Mouse (Mus musculus) heart, adult 8-10 months (tissue): ENCODE results near the gene Slc36a2. TPM values are rescaled to one million over a fixed set of nuclear protein-coding genes. Genes with fewer than 3 reads are reported as not detected.
A peak's percentile ranks its signal among the peaks of the same experiment; 100 is the strongest.

Experiments used
- DNase-seq: peaks from one replicate; pipeline ENCODE4 v3.0.0; 2022; ENCODE audit warnings: low spot score
- total RNA-seq, 4 experiments: library from RNA; stranded (reverse); gene quantifications; 2 replicates each; pipeline ENCODE4 v1.2.4; 2022

Slc36a2 gene
- 10 to 100 TPM in 3 of 4 experiments, 1 to 10 TPM in 1; 10.0 to 14.0 (median 12.0) TPM for total RNA-seq

DNA sequence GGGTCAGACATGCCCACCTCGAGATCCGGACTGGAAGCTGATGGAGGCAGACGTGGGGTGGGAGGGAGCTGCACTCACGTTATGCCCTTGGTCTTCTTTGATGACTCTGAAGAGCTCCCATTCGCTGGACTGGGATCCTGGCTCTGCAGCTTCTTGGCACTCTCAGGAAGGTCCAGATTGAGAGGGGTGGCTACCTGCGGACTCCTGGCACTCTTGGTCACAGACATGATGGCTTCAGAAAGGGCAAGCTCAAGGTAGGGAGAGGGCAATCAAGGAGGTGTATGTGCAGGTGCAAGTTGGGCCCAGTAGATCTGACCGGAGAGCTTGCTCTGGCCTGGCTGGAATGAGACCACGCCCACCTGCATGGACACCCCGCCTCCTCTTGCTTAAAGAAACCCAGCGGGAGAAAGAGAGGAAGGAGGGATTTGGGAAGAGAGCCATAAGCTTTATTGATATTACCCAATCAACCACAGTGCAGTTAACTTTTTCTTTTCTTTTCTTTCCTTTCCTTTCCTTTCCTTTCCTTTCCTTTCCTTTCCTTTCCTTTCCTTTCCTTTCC is at the start of gene Slc36a2:
Gene Slc36a2 (minus strand): TSS at position 345 of the 559 bp plus-strand sequence.
- no peak for DNase-seq

DNA sequence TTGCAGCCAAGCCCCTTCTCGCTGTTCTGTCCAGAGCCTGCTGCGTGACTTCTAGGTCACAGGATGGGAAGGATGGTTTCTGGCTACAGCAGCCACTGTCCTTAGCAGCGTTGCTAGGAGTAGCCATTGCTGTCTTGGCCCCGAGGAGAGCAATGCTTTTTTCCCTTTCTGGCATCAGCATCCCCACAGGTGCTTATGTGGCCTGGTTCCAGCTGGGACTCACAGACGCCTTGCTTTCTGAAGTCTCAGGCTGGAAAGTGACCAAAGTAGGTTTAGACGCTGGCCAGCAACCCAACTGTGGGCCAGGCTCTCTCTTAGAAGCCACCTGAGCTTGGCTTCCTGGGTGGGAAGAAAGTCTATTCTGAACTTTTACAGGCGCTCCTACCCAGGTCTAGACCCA is 49.4 kb upstream of the Slc36a2 start:
- DNase-seq = no peak

GRCm38 (mm10) chr11:55231034-55231433 is 46.2 kb upstream of the Slc36a2 start:
- DNase-seq = no peak

- no peak for DNase-seq
These were observed 36.4 kb upstream of the Slc36a2 start for GRCm38 (mm10) chr11:55221306-55221705.

GRCm38 (mm10) chr11:55218473-55218872 is 33.6 kb upstream of the Slc36a2 start:
- no peak for DNase-seq

GRCm38 (mm10) chr11:55217880-55218279 is 33.0 kb upstream of the Slc36a2 start:
- DNase-seq = no peak

GRCm38 (mm10) chr11:55217418-55217817 is 32.5 kb upstream of the Slc36a2 start:
- DNase-seq = no peak

DNA sequence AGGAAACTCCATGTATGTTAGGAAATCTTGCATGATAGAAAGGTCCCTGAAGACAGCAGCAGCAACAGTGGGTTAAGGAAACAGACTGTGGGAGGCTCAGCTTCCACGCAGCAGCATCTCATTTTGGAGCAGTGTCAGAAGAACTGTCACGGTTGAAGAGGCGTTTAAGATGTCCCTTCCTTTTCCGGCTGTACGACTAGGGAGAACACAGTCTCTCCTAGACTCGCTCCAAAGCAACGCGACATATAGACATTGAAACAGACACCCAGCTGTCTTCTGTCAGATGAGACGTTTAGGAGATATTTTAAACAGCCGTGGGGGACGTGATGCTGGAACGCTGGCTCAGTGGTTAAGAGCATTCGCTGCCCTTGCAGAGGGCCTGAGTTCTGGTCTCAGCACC is 32.0 kb upstream of the Slc36a2 start:
- no peak for DNase-seq

DNA sequence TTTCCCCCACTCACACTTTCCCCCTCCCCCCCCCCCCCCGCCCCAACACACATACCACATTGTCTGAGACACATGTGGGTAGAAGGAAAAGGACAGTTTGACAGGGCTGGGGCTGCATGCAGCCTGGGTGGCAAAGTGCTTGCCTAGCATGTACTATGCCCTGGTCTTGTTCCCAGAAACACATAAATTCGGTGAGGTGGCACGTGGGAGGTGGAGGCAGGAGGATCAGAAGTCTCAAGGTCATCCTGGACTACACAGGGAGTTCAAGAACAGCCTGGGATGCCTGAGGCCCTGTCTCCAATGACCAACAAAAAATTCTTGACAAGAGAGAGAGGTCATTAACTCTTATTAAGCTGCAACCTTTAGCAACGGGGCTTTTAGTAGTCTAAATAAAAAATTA is 31.2 kb upstream of the Slc36a2 start:
- DNase-seq = no peak

- peak; percentile 30 for DNase-seq
These were observed 30.1 kb upstream of the Slc36a2 start for GRCm38 (mm10) chr11:55214978-55215377.

DNA sequence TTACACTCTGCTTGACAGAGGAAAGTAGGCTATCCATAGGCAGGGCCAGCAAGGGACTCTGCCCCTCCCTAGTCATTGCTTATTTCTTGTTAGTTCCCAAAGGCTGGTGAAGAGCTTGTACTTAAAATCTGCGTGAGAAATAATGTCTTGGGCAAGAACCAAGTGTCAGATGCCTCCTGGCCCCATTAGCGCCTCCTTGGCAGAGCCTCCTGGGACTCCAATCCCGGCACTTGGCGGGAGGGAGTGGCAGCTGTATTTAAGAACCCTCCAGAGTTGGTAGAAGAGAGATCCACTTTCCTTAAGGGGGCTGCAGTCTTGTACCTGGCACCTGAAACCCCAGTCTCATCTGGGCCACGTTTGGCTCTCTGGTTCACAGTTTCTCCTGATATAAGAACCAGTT is 29.3 kb upstream of the Slc36a2 start:
- no peak for DNase-seq

DNA sequence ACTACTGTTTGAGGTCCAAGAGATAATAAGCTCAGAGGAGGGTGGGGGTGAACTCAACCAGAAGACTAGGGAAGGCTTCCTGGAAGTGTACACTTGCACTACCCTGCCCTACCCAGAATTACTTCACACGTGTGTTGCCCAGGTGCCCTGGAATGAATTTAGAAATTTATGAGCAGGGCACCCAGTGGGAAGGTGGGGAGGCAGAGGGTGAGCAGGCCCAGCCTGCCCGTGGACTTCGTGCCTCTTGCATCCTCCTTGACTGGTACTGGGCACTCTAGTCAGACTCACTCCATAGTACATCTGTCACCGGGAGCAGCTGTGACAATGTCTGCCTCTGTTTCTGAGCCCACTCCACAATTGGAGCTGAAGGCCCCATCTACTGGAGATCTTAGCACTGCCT is 28.6 kb upstream of the Slc36a2 start:
- no peak for DNase-seq

DNA sequence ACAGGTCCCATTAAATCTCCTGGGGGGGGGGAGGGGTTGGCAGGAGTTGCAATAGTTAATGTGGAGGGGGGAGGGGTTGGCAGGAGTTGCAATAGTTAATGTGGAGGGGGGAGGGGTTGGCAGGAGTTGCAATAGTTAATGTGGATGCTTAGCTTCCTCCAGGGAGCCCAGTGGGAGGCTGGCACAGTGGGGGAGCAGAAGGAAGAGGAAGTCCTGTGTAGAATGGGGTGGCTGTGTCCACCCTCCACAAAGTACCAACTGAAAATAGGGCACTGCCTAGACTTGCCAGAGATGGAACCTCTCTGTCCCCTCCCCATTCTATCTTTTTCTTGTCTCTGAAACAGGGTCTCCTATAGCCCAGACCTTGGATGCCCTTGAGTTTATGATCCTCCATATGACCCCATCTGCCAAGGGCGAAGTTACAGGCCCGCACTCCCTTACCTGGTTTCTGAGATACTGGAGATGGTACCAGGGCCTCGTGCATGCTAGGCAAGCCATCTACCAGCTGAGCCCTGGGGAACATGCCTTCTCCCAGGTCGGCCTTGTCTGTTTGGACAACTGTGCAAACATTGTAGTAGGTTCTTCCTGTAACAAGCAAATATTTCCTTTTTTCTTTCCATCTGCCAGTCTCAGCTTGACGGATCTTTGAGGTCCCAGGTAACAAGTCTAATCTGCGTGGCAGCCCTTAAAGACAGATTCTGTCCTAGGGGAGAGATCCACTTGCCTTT is 24.9 kb upstream of the Slc36a2 start:
- DNase-seq = no peak

DNA sequence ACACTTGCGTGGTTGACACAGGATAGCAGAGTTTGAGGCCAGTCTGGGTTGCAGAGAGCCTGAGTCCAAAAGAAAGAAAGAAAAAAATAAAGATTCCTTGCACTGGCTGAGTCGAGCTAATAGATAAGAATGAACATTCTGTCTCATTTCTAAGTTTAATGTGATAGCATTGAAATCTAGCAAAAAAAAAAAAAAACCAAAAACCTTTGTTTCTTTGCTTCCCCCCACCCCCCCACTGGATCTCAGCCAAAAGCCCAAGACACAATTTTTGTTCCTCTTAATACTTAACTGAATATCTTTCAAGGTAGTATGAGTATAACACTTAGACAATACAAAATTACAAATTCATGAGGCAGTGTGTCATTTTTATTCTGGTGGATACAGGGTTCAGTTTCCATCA is 24.2 kb upstream of the Slc36a2 start:
- no peak for DNase-seq

- no peak for DNase-seq
These were observed 23.3 kb upstream of the Slc36a2 start for GRCm38 (mm10) chr11:55208001-55208690.

DNA sequence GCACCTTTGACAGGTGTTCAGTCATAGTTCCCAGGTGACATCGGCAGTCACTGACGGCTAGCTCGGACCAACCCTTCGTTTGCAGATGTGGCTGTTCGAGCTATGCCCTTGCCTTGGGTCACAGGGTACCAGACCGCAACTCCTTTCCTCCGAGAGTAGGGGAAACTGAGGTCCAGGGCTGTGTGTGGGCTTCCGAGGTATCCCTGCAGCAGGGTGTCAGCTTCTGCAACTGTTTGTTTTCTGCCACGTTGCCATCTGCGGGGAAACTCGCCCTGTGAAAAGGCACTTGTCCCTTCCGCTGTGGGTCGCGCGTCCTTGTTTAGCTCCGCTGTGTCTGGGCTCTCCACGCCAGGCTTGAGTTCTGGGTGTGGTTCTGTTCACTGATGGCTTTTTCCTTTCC is 19.7 kb upstream of the Slc36a2 start:
- DNase-seq = peak; percentile 24

DNA sequence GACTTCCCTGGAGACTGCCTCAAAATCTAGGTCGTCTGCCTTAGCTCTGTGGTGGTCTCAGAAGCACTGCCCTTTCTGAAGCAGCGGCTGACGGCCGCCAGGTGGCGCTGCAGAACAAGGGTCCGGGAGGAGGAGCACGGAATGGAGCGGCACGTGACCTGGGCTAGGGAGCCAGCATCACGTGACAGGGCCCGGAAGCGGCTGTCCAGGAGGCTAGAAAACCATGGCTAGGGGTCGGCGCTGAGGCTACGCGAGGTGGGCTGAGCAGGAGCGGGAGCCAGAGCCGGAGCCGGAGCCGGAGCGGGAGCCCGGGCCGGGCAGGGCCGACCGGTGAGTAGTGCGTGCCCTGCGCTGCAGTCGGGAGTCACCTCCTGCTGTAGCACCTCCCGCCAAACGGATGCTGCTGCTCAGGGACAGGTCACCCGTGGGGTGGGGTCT is 19.3 kb upstream of the Slc36a2 start, which contains the start of gene Slc36a1:
Gene Slc36a1 (plus strand): TSS at position 192 of the 438 bp plus-strand sequence.
- DNase-seq = peak; percentile 94

GRCm38 (mm10) chr11:55197740-55198510 is 13.0 kb upstream of the Slc36a2 start:
- no peak for DNase-seq

- DNase-seq = no peak
These were observed 12.2 kb upstream of the Slc36a2 start for GRCm38 (mm10) chr11:55197086-55197485.

GRCm38 (mm10) chr11:55190216-55190615 is 5.3 kb upstream of the Slc36a2 start:
- no peak for DNase-seq

DNA sequence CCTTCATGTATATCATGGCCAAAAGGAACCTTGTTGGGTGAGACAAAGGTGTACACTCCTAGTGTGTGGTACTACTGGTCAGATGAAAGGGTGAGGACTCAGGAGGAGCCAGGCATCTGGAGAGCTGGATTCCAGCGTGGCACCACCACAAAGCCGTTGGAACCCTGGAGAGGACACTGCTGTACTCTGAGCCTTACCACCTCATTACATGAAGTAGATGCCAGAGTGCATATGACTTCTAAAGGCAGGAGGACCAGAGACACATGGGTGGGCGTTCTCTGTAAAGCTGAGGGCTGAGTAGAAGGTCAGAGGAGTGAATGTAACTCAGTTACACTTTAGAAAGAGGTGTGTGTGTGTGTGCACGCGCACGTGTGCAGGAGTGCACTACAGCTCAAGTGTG is 2.9 kb upstream of the Slc36a2 start:
- DNase-seq = no peak

DNA sequence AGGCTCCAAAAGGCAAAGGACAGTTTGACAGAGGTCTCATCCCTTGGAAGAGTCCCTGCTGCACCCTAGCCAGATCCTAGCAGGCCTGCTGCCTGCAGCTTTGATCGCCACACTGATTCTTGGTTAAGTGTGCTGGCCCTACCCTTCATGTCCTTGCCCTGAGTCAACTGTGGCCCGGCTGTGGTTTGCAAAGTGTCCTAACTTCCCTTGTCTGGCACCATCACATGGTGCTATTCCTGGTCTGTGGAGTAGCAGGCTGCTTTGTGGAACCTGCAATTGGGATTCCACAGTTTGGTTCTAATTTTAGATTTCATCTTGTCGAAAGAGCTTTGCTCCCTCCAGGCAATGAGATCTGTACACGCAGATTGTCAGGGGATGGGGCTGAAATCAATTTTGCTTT is 2.4 kb upstream of the Slc36a2 start:
- DNase-seq = peak; percentile 26
